Mouse (Mus musculus): Measurements from ENCODE around the gene Cox19.

DNA sequence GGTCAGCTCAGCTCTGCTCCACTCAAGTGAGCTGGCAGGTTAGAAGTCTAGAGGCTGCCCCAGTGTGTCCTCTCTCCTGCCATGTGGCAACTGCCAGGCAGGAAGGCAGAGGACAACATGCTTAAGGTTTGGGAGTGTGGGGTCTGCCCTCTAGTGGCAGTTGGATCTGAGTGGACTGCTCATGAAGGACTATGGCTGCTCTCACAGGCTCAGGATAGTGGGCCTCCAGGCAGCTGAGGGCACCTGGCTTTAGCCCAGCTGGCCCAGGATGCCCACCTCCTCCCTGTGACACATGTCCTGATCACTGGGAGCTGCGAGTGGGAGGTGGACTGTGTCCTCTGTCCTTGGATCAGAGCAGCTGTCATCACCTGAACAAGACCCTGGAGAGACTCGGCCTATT lies 7.4 kb upstream of the Cox19 start:
- TF ChIP-seq CTCF (IDR thresholded peaks at IDR 0.05; ENCODE audit: low read depth) = peak; percentile 73
- no peak for TF ChIP-seq EP300 (IDR thresholded peaks at IDR 0.05; ENCODE audit: low read depth)

All from heart, postnatal 0 days (tissue).